Comparison of ENCODE assay signal across 8 mouse cellular contexts in the genomic region with DNA sequence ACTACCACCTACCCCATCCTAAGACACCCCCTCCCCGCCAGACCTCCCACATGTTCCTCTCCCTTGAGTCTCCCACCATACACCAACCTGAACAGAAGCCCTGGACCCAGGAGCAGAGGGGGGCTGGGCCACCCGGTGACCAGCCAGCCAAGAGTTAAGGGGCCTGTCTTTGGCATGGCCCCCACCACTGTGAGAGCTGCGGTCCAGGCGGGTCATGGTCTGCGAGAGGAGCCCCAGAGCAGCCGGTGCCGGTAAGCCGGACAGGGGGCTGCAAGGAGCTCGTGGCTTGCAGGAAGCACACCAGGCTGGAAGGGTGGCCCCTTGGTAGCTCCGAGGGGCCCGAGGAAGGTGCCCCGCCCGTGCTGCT. TPM values are rescaled to one million over a fixed set of nuclear protein-coding genes. Genes with fewer than 3 reads are reported as not detected.
DNase-seq lines count a peak whose midpoint lies in the region; ATAC-seq and TF ChIP-seq lines count a peak whose summit lies in the region.

No protein-coding gene starts in this region.

- H3K27ac ChIP-seq in embryonic fibroblast, embryonic 13.5 days (ENCODE audit: insufficient read depth, low read length) = peak overlapping the region; percentile 87
- peak overlapping the region; percentile 69; the same call in 1 of the 2 replicates for H3K27ac ChIP-seq in limb, embryonic 13.5 days
- H3K27ac ChIP-seq in stomach, embryonic 16.5 days (ENCODE audit: low read length) = peak overlapping the region; percentile 48

- peak overlapping the region; percentile 73 for H3K9ac ChIP-seq in limb, embryonic 13.5 days
- peak overlapping the region; percentile 71 for H3K9ac ChIP-seq in stomach, embryonic 16.5 days (ENCODE audit: low read length)

- peak; percentile 40 for ATAC-seq in limb, embryonic 13.5 days (ENCODE audit: low FRiP score, low read depth)
- peak; percentile 19; the same call in 1 of the 2 replicates for ATAC-seq in stomach, embryonic 16.5 days (ENCODE audit: insufficient read depth, low FRiP score)

- peak overlapping the region; percentile 19 for H3K4me3 ChIP-seq in C2C12 (ENCODE audit: insufficient read depth, poor library complexity, severe bottlenecking)
- H3K4me3 ChIP-seq in embryonic fibroblast, embryonic 13.5 days (ENCODE audit: insufficient read depth, low read length) = peak overlapping the region; percentile 55
- H3K4me3 ChIP-seq in limb, embryonic 13.5 days = peak overlapping the region; percentile 57
- H3K4me3 ChIP-seq in stomach, embryonic 16.5 days (replicated peaks; ENCODE audit: low read length) = peak overlapping the region; percentile 52

- no peaks in the 10 kb centered on the region for H3K9me3 ChIP-seq in limb, embryonic 13.5 days
- H3K9me3 ChIP-seq in stomach, embryonic 16.5 days (replicated peaks; ENCODE audit: control insufficient read depth, low read length) = no peaks in the 10 kb centered on the region

- H3K79me3 ChIP-seq in C2C12 (ENCODE audit: low read depth) = peaks cover 79% of the 10 kb centered on the region

- DNase-seq in heart, adult 11 months = peak; percentile 96
- no peak for DNase-seq in heart, postnatal 14 days
- no peak for DNase-seq in gastrocnemius, postnatal 4 days (ENCODE audit: low spot score in 2 of 2)
- no peak for DNase-seq in ovary, postnatal 10 days (ENCODE audit: low spot score)

- peak overlapping the region; percentile 44 for H3ac ChIP-seq in C2C12 (ENCODE audit: control insufficient read depth, insufficient read length, low read depth)

- TF ChIP-seq CTCF in C2C12 (IDR thresholded peaks at IDR 0.05; ENCODE audit: control insufficient read depth, insufficient read depth, insufficient read length) = no peak
- TF ChIP-seq CTCF in embryonic fibroblast, embryonic 13.5 days (IDR thresholded peaks at IDR 0.05; ENCODE audit: borderline replicate concordance, insufficient read depth, low read length) = no peak

- intact Hi-C loops in heart, postnatal 14 days (cut with DNase I) = no loop called here

- 6% methylated on average over 11 of the region's 13 CpGs for WGBS in limb, embryonic 13.5 days
- WGBS in stomach, embryonic 16.5 days = 6% methylated on average over 13 of the region's 13 CpGs

- H3K36me3 ChIP-seq in C2C12 (ENCODE audit: control insufficient read depth, insufficient read depth) = peaks cover 62% of the 10 kb centered on the region
- H3K36me3 ChIP-seq in limb, embryonic 13.5 days = peaks cover 62% of the 10 kb centered on the region
- H3K36me3 ChIP-seq in stomach, embryonic 16.5 days (ENCODE audit: control insufficient read depth, insufficient read depth, low read length) = peaks cover 28% of the 10 kb centered on the region

- H3K27me3 ChIP-seq in C2C12 (ENCODE audit: control insufficient read depth, insufficient read depth, insufficient read length) = no peaks in the 10 kb centered on the region
- no peaks in the 10 kb centered on the region for H3K27me3 ChIP-seq in limb, embryonic 13.5 days
- H3K27me3 ChIP-seq in stomach, embryonic 16.5 days (ENCODE audit: control insufficient read depth, insufficient read depth, low read length) = no peaks in the 10 kb centered on the region

- TF ChIP-seq POLR2A in embryonic fibroblast, embryonic 13.5 days (IDR thresholded peaks at IDR 0.05; ENCODE audit: low read depth, low read length) = no peak; the same call in 1 of the 2 replicates

- H3K4me2 ChIP-seq in limb, embryonic 13.5 days (replicated peaks) = peak overlapping the region; percentile 99
- peak overlapping the region; percentile 91 for H3K4me2 ChIP-seq in stomach, embryonic 16.5 days (ENCODE audit: low read depth, low read length)

- peaks cover 9% of the 10 kb centered on the region for H3K4me1 ChIP-seq in embryonic fibroblast, embryonic 13.5 days (ENCODE audit: control insufficient read depth, insufficient read depth, low read length)
- peaks cover 56% of the 10 kb centered on the region for H3K4me1 ChIP-seq in limb, embryonic 13.5 days
- H3K4me1 ChIP-seq in stomach, embryonic 16.5 days (ENCODE audit: control insufficient read depth, insufficient read depth, low read length) = peaks cover 58% of the 10 kb centered on the region

- H3K79me2 ChIP-seq in C2C12 (ENCODE audit: control insufficient read depth, insufficient read depth) = peaks cover 98% of the 10 kb centered on the region

TF ChIP-seq in C2C12, 6 proteins besides CTCF, POLR2A, EP300 and RAD21:
- no peak for TF ChIP-seq MYOD1 (IDR thresholded peaks at IDR 0.05; ENCODE audit: control insufficient read depth, insufficient read length, low read depth)
- TF ChIP-seq CEBPB (IDR thresholded peaks at IDR 0.05; ENCODE audit: low read depth) = no peak
- no peak for TF ChIP-seq MAX (IDR thresholded peaks at IDR 0.05)
TF ChIP-seq in C2C12: peak in this region for 0.

RNA-seq across cellular contexts. Expression of a gene that starts 6.3 kb away (rescaled TPM):
- total RNA-seq in heart, postnatal 14 days (2021) = 100 to 1,000 TPM; 346 to 358 TPM
- polyA plus RNA-seq in C2C12 (2012; fragmentation: generic; extraction: Trizol) = 89.3 TPM
- 370 and 371 TPM in 2 replicates for polyA plus RNA-seq in embryonic fibroblast, embryonic 13.5 days (2011; ENCODE audit: insufficient read length, low read depth, missing spikeins)
- 68.6 and 69.3 TPM in 2 replicates for polyA plus RNA-seq in limb, embryonic 13.5 days (2015; fragmentation: Nextera tagmentation; extraction: Ambion mirVana)
- polyA plus RNA-seq in stomach, embryonic 16.5 days (2015; fragmentation: Nextera tagmentation; extraction: Ambion mirVana) = 64.8 and 65.7 TPM in 2 replicates
- 100 to 1,000 TPM; 200 to 204 TPM for total RNA-seq in gastrocnemius, postnatal 4 days (2021)

RNA-seq across cellular contexts. Expression of a gene that starts 26.2 kb away (rescaled TPM):
- total RNA-seq in heart, postnatal 14 days (2021) = 10 to 100 TPM; 34.6 to 35.8 TPM
- polyA plus RNA-seq in C2C12 (2012; fragmentation: generic; extraction: Trizol) = 29.0 TPM
- polyA plus RNA-seq in embryonic fibroblast, embryonic 13.5 days (2011; ENCODE audit: insufficient read length, low read depth, missing spikeins) = 172 and 187 TPM in 2 replicates
- polyA plus RNA-seq in limb, embryonic 13.5 days (2015; fragmentation: Nextera tagmentation; extraction: Ambion mirVana) = 140 and 149 TPM in 2 replicates
- polyA plus RNA-seq in stomach, embryonic 16.5 days (2015; fragmentation: Nextera tagmentation; extraction: Ambion mirVana) = 124 and 136 TPM in 2 replicates
- total RNA-seq in gastrocnemius, postnatal 4 days (2021) = 10 to 100 TPM; 71.4 to 77.1 TPM

RNA-seq across cellular contexts. Expression of a gene that starts 34.5 kb away (rescaled TPM):
- total RNA-seq in heart, postnatal 14 days (2021) = 10 to 100 TPM; 36.4 to 46.8 TPM
- polyA plus RNA-seq in C2C12 (2012; fragmentation: generic; extraction: Trizol) = 43.8 TPM
- 61.1 and 90.9 TPM in 2 replicates for polyA plus RNA-seq in embryonic fibroblast, embryonic 13.5 days (2011; ENCODE audit: insufficient read length, low read depth, missing spikeins)
- 158 and 163 TPM in 2 replicates for polyA plus RNA-seq in limb, embryonic 13.5 days (2015; fragmentation: Nextera tagmentation; extraction: Ambion mirVana)
- 67.5 and 75.1 TPM in 2 replicates for polyA plus RNA-seq in stomach, embryonic 16.5 days (2015; fragmentation: Nextera tagmentation; extraction: Ambion mirVana)
- 10 to 100 TPM; 68.9 to 71.8 TPM for total RNA-seq in gastrocnemius, postnatal 4 days (2021)

RNA-seq across cellular contexts. Expression of a gene that starts 46.1 kb away (rescaled TPM):
- total RNA-seq in heart, postnatal 14 days (2021) = 10 to 100 TPM; 12.4 to 13.7 TPM
- polyA plus RNA-seq in C2C12 (2012; fragmentation: generic; extraction: Trizol) = 17.6 TPM
- 31.1 and 32.5 TPM in 2 replicates for polyA plus RNA-seq in embryonic fibroblast, embryonic 13.5 days (2011; ENCODE audit: insufficient read length, low read depth, missing spikeins)
- 22.2 and 22.3 TPM in 2 replicates for polyA plus RNA-seq in limb, embryonic 13.5 days (2015; fragmentation: Nextera tagmentation; extraction: Ambion mirVana)
- polyA plus RNA-seq in stomach, embryonic 16.5 days (2015; fragmentation: Nextera tagmentation; extraction: Ambion mirVana) = 14.6 and 14.9 TPM in 2 replicates
- total RNA-seq in gastrocnemius, postnatal 4 days (2021) = 10 to 100 TPM; 14.0 to 15.3 TPM
